Mouse (Mus musculus): ENCODE results near the gene Tpsb2. TPM values are rescaled to one million over a fixed set of nuclear protein-coding genes. Genes with fewer than 3 reads are reported as not detected.

Gene Tpsb2
- polyA plus RNA-seq, 1 experiment from 2014 or later, result 0.19 TPM

- Histone ChIP-seq H3K9ac (ENCODE audit: low read depth, low read length) (no peak overlapping the region), H3K27ac (ENCODE audit: low read depth, low read length) (no peak overlapping the region), H3K36me3 (ENCODE audit: control insufficient read depth, insufficient read depth, low read length) (no peaks in the 10 kb centered on the region), H3K27me3 (replicated peaks; ENCODE audit: control insufficient read depth, insufficient read depth, low read length) (no peaks in the 10 kb centered on the region), H3K4me2 (ENCODE audit: low read length) (no peak overlapping the region), H3K4me3 (ENCODE audit: low read length) (no peak overlapping the region), H3K9me3 (ENCODE audit: control insufficient read depth, low read length) (no peaks in the 10 kb centered on the region), H3K4me1 (ENCODE audit: control insufficient read depth, insufficient read depth, low read depth, low read length) (no peaks in the 10 kb centered on the region)
- WGBS, result 68% methylated on average over 2 of the region's 2 CpGs
- ATAC-seq, result no peak
Observed at GRCm38 (mm10) chr17:25361291-25361690, 4.8 kb upstream of the Tpsb2 start.

GRCm38 (mm10) chr17:25363726-25364125 lies 2.4 kb upstream of the Tpsb2 start:
- Histone ChIP-seq H3K9ac (ENCODE audit: low read depth, low read length) (no peak overlapping the region), H3K9me3 (ENCODE audit: control insufficient read depth, low read length) (no peaks in the 10 kb centered on the region), H3K27ac (ENCODE audit: low read depth, low read length) (no peak overlapping the region), H3K4me3 (ENCODE audit: low read length) (no peak overlapping the region), H3K36me3 (ENCODE audit: control insufficient read depth, insufficient read depth, low read length) (no peaks in the 10 kb centered on the region), H3K27me3 (replicated peaks; ENCODE audit: control insufficient read depth, insufficient read depth, low read length) (no peaks in the 10 kb centered on the region), H3K4me2 (ENCODE audit: low read length) (no peak overlapping the region), H3K4me1 (ENCODE audit: control insufficient read depth, insufficient read depth, low read depth, low read length) (no peaks in the 10 kb centered on the region)
- WGBS, result 14% methylated on average over 1 of the region's 1 CpGs
- no peak for ATAC-seq

GRCm38 (mm10) chr17:25368973-25369372 lies 2.9 kb downstream of the Tpsb2 start, which contains the start of gene Tpsg1:
Gene Tpsg1, plus strand, starts transcription at chr17:25369273.
- Histone ChIP-seq H3K4me3 (ENCODE audit: low read length) (no peak within 1 kb of the TSS), H3K27ac (ENCODE audit: low read depth, low read length) (no peak within 1 kb of the TSS), H3K36me3 (ENCODE audit: control insufficient read depth, insufficient read depth, low read length) (no peaks in the 10 kb centered on the region), H3K9ac (ENCODE audit: low read depth, low read length) (no peak within 1 kb of the TSS), H3K27me3 (replicated peaks; ENCODE audit: control insufficient read depth, insufficient read depth, low read length) (no peaks in the 10 kb centered on the region), H3K4me1 (ENCODE audit: control insufficient read depth, insufficient read depth, low read depth, low read length) (no peaks in the 10 kb centered on the region), H3K4me2 (ENCODE audit: low read length) (no peak within 1 kb of the TSS), H3K9me3 (ENCODE audit: control insufficient read depth, low read length) (no peaks in the 10 kb centered on the region)
- ATAC-seq, result no peak
- 78% methylated on average over 3 of the region's 3 CpGs for WGBS

GRCm38 (mm10) chr17:25372491-25372890 lies 6.4 kb downstream of the Tpsb2 start:
- WGBS, result 76% methylated on average over 8 of the region's 8 CpGs

GRCm38 (mm10) chr17:25374011-25374410 lies 7.9 kb downstream of the Tpsb2 start:
- Histone ChIP-seq H3K36me3 (ENCODE audit: control insufficient read depth, insufficient read depth, low read length) (peaks cover 8% of the 10 kb centered on the region; the same call in 1 of the 2 replicates), H3K4me3 (ENCODE audit: low read length) (no peak overlapping the region), H3K9me3 (ENCODE audit: control insufficient read depth, low read length) (no peaks in the 10 kb centered on the region), H3K27ac (ENCODE audit: low read depth, low read length) (no peak overlapping the region), H3K27me3 (replicated peaks; ENCODE audit: control insufficient read depth, insufficient read depth, low read length) (no peaks in the 10 kb centered on the region), H3K9ac (ENCODE audit: low read depth, low read length) (no peak overlapping the region), H3K4me2 (ENCODE audit: low read length) (no peak overlapping the region), H3K4me1 (ENCODE audit: control insufficient read depth, insufficient read depth, low read depth, low read length) (no peaks in the 10 kb centered on the region)
- ATAC-seq, result no peak
- WGBS, result 48% methylated on average over 9 of the region's 9 CpGs

More at GRCm38 (mm10) chr17:25372491-25372890, 6.4 kb downstream of the Tpsb2 start:
- Histone ChIP-seq H3K9me3 (ENCODE audit: control insufficient read depth, low read length) (no peaks in the 10 kb centered on the region), H3K27ac (ENCODE audit: low read depth, low read length) (no peak overlapping the region), H3K36me3 (ENCODE audit: control insufficient read depth, insufficient read depth, low read length) (peaks cover 7% of the 10 kb centered on the region; the same call in 1 of the 2 replicates), H3K4me3 (ENCODE audit: low read length) (no peak overlapping the region), H3K4me1 (ENCODE audit: control insufficient read depth, insufficient read depth, low read depth, low read length) (no peaks in the 10 kb centered on the region), H3K27me3 (replicated peaks; ENCODE audit: control insufficient read depth, insufficient read depth, low read length) (no peaks in the 10 kb centered on the region), H3K4me2 (ENCODE audit: low read length) (no peak overlapping the region), H3K9ac (ENCODE audit: low read depth, low read length) (no peak overlapping the region)
- no peak; the same call in 1 of the 2 replicates for ATAC-seq

GRCm38 (mm10) chr17:25394526-25394925 lies 28.4 kb downstream of the Tpsb2 start:
- Histone ChIP-seq H3K27me3 (replicated peaks; ENCODE audit: control insufficient read depth, insufficient read depth, low read length) (no peaks in the 10 kb centered on the region), H3K4me1 (ENCODE audit: control insufficient read depth, insufficient read depth, low read depth, low read length) (peaks cover 12% of the 10 kb centered on the region), H3K9ac (ENCODE audit: low read depth, low read length) (no peak overlapping the region), H3K4me2 (ENCODE audit: low read length) (no peak overlapping the region), H3K4me3 (ENCODE audit: low read length) (no peak overlapping the region), H3K9me3 (ENCODE audit: control insufficient read depth, low read length) (no peaks in the 10 kb centered on the region), H3K36me3 (ENCODE audit: control insufficient read depth, insufficient read depth, low read length) (peaks cover 5% of the 10 kb centered on the region), H3K27ac (ENCODE audit: low read depth, low read length) (no peak overlapping the region)
- WGBS, result 93% methylated on average over 4 of the region's 4 CpGs
- no peak for ATAC-seq

- Histone ChIP-seq H3K4me3 (ENCODE audit: low read length) (no peak overlapping the region), H3K4me1 (ENCODE audit: control insufficient read depth, insufficient read depth, low read depth, low read length) (peaks cover 12% of the 10 kb centered on the region), H3K9ac (ENCODE audit: low read depth, low read length) (no peak overlapping the region), H3K27me3 (replicated peaks; ENCODE audit: control insufficient read depth, insufficient read depth, low read length) (no peaks in the 10 kb centered on the region), H3K4me2 (ENCODE audit: low read length) (no peak overlapping the region), H3K9me3 (ENCODE audit: control insufficient read depth, low read length) (no peaks in the 10 kb centered on the region), H3K27ac (ENCODE audit: low read depth, low read length) (no peak overlapping the region), H3K36me3 (ENCODE audit: control insufficient read depth, insufficient read depth, low read length) (no peaks in the 10 kb centered on the region)
- WGBS, result 19% methylated on average over 13 of the region's 14 CpGs
- ATAC-seq, result peak; percentile 64
Observed at GRCm38 (mm10) chr17:25397804-25398519, 31.9 kb downstream of the Tpsb2 start.

- no peaks in the 10 kb centered on the region for H3K36me3 ChIP-seq (ENCODE audit: control insufficient read depth, insufficient read depth, low read length)
- no peak overlapping the region for H3K4me3 ChIP-seq (ENCODE audit: low read length)
- H3K9me3 ChIP-seq (ENCODE audit: control insufficient read depth, low read length), result no peaks in the 10 kb centered on the region
- no peak overlapping the region for H3K4me2 ChIP-seq (ENCODE audit: low read length)
- H3K27ac ChIP-seq (ENCODE audit: low read depth, low read length), result no peak overlapping the region
- H3K27me3 ChIP-seq (replicated peaks; ENCODE audit: control insufficient read depth, insufficient read depth, low read length), result no peaks in the 10 kb centered on the region
- ATAC-seq, result peak; percentile 9; the same call in 1 of the 2 replicates
- no peak overlapping the region for H3K9ac ChIP-seq (ENCODE audit: low read depth, low read length)
- WGBS, result 33% methylated on average over 13 of the region's 13 CpGs
- peaks cover 12% of the 10 kb centered on the region for H3K4me1 ChIP-seq (ENCODE audit: control insufficient read depth, insufficient read depth, low read depth, low read length)
Observed at GRCm38 (mm10) chr17:25398520-25398838, 32.4 kb downstream of the Tpsb2 start.

- Histone ChIP-seq H3K9ac (ENCODE audit: low read depth, low read length) (no peak overlapping the region), H3K36me3 (ENCODE audit: control insufficient read depth, insufficient read depth, low read length) (no peaks in the 10 kb centered on the region), H3K27ac (ENCODE audit: low read depth, low read length) (no peak overlapping the region), H3K4me2 (ENCODE audit: low read length) (no peak overlapping the region), H3K27me3 (replicated peaks; ENCODE audit: control insufficient read depth, insufficient read depth, low read length) (no peaks in the 10 kb centered on the region), H3K4me3 (ENCODE audit: low read length) (no peak overlapping the region), H3K9me3 (ENCODE audit: control insufficient read depth, low read length) (no peaks in the 10 kb centered on the region), H3K4me1 (ENCODE audit: control insufficient read depth, insufficient read depth, low read depth, low read length) (peaks cover 26% of the 10 kb centered on the region)
- ATAC-seq, result no peak
- 16% methylated on average over 7 of the region's 7 CpGs for WGBS
Observed at GRCm38 (mm10) chr17:25400443-25400842, 34.3 kb downstream of the Tpsb2 start.

Data from hindbrain, embryonic 16.5 days (tissue).